Mouse (Mus musculus) kidney, postnatal 0 days (tissue): ENCODE measurements around the gene Enc1. TPM values are rescaled to one million over a fixed set of nuclear protein-coding genes. Genes with fewer than 3 reads are reported as not detected.

ENCODE experiments used
- ATAC-seq: fragments of 200-750 bp; cut with Nextera tagmentation; replicated peaks from 2 replicates; pipeline ENCODE4 v1.8.0; 2017; ENCODE audit warnings: low read depth, moderate number of reproducible peaks, moderate TSS enrichment, moderate library complexity; ENCODE audit not compliant: low FRiP score
- DNase-seq: peaks from one replicate; pipeline ENCODE4 v3.0.0-alpha.2; 2016; ENCODE audit warnings: low spot score
- H3K27ac ChIP-seq: fragments of 300-500 bp; sonication (generic); 2 replicates; pipeline ENCODE4 v1.5.1; 2014; ENCODE audit warnings: mild to moderate bottlenecking
- H3K27me3 ChIP-seq: fragments of 300-500 bp; sonication (generic); 2 replicates; pipeline ENCODE4 v1.6.1; 2014; ENCODE audit warnings: low read length, mixed read lengths; ENCODE audit not compliant: insufficient read depth
- H3K36me3 ChIP-seq: fragments of 300-500 bp; sonication (generic); 2 replicates; pipeline ENCODE4 v1.6.1; 2014; ENCODE audit warnings: low read length, mixed read lengths; ENCODE audit not compliant: insufficient read depth
- H3K4me1 ChIP-seq: fragments of 300-500 bp; sonication (generic); replicated peaks from 2 replicates; pipeline ENCODE4 v1.6.1; 2014; ENCODE audit warnings: antibody characterized with exemption, low read length, mixed read lengths; ENCODE audit not compliant: insufficient read depth
- H3K4me2 ChIP-seq: fragments of 300-500 bp; sonication (generic); 2 replicates; pipeline ENCODE4 v1.6.1; 2014; ENCODE audit warnings: mild to moderate bottlenecking, low read length, moderate library complexity, mixed read lengths
- H3K4me3 ChIP-seq: fragments of 300-500 bp; sonication (generic); replicated peaks from 2 replicates; pipeline ENCODE4 v1.5.1; 2014; ENCODE audit warnings: low read depth, low read length
- H3K9ac ChIP-seq: fragments of 300-500 bp; sonication (generic); 2 replicates; pipeline ENCODE4 v1.6.1; 2014; ENCODE audit warnings: low read depth, low read length
- H3K9me3 ChIP-seq: fragments of 300-500 bp; sonication (generic); replicated peaks from 2 replicates; pipeline ENCODE4 v1.6.1; 2016; ENCODE audit warnings: low read length, inconsistent platforms, mixed read lengths
- CTCF ChIP-seq: IDR thresholded peaks from 2 replicates; pipeline ENCODE4 v1.5.1; 2016; ENCODE audit warnings: antibody characterized with exemption, low read depth, mild to moderate bottlenecking, moderate library complexity
- WGBS: fragments of 180-500 bp; shearing (Covaris S2); extraction: QIAGEN DNeasy Blood & Tissue Kit; methylation state at CpG from one replicate; pipeline ENCODE4 v1.1.7; 2014; 5-methylcytosine and 5-hydroxymethylcytosine counted together
- polyA plus RNA-seq: library from polyadenylated mRNA; unstranded; fragments of >200 nt; fragmentation: Nextera tagmentation; extraction: Ambion mirVana; gene quantifications from 2 replicates; pipeline ENCODE4 v1.2.1, GENCODE M21; 2015

The Enc1 gene
- polyA plus RNA-seq, 1 experiment from 2014 or later, result 8.1 TPM

GRCm38 (mm10) chr13:97234785-97235417 is 6.0 kb upstream of the Enc1 start:
- Histone ChIP-seq H3K4me3 (no peak overlapping the region), H3K27me3 (no peaks in the 10 kb centered on the region), H3K27ac (no peak overlapping the region), H3K4me1 (peaks cover 6% of the 10 kb centered on the region), H3K9me3 (no peaks in the 10 kb centered on the region), H3K4me2 (peak overlapping the region; percentile 49), H3K9ac (no peak overlapping the region), H3K36me3 (no peaks in the 10 kb centered on the region)
- no peak for ATAC-seq
- WGBS, result 15% methylated on average over 17 of the region's 17 CpGs
- peak; percentile 88 for TF ChIP-seq CTCF
- peak; percentile 96 for DNase-seq

- Histone ChIP-seq H3K9ac (no peak overlapping the region), H3K36me3 (no peaks in the 10 kb centered on the region), H3K9me3 (no peaks in the 10 kb centered on the region), H3K27me3 (no peaks in the 10 kb centered on the region), H3K4me3 (no peak overlapping the region), H3K27ac (no peak overlapping the region), H3K4me2 (no peak overlapping the region), H3K4me1 (peaks cover 6% of the 10 kb centered on the region)
- no peak for DNase-seq
- WGBS, result 69% methylated on average over 6 of the region's 6 CpGs
- no peak for ATAC-seq
- TF ChIP-seq CTCF, result no peak
Measured at GRCm38 (mm10) chr13:97235911-97236310, 5.0 kb upstream of the Enc1 start.

GRCm38 (mm10) chr13:97237700-97238099 is 3.2 kb upstream of the Enc1 start:
- H3K9me3 ChIP-seq, result no peaks in the 10 kb centered on the region
- no peak for ATAC-seq
- H3K27me3 ChIP-seq, result no peaks in the 10 kb centered on the region
- no peak overlapping the region for H3K4me3 ChIP-seq
- H3K27ac ChIP-seq, result peak overlapping the region; percentile 61; the same call in 1 of the 2 replicates
- WGBS, result 70% methylated on average over 3 of the region's 3 CpGs
- no peaks in the 10 kb centered on the region for H3K36me3 ChIP-seq
- no peak overlapping the region for H3K4me2 ChIP-seq
- TF ChIP-seq CTCF, result no peak
- H3K9ac ChIP-seq, result no peak overlapping the region
- peaks cover 14% of the 10 kb centered on the region for H3K4me1 ChIP-seq
- no peak for DNase-seq

GRCm38 (mm10) chr13:97238181-97238981 is 2.5 kb upstream of the Enc1 start:
- ATAC-seq (no peak), DNase-seq (peak; percentile 64)
- WGBS, result 44% methylated on average over 16 of the region's 16 CpGs
- Histone ChIP-seq H3K4me2 (peak overlapping the region; percentile 44; the same call in 1 of the 2 replicates), H3K4me1 (peaks cover 19% of the 10 kb centered on the region), H3K27me3 (no peaks in the 10 kb centered on the region), H3K9ac (no peak overlapping the region), H3K27ac (peak overlapping the region; percentile 61; the same call in 1 of the 2 replicates), H3K4me3 (no peak overlapping the region), H3K9me3 (no peaks in the 10 kb centered on the region), H3K36me3 (no peaks in the 10 kb centered on the region)
- no peak for TF ChIP-seq CTCF

- no peak for ATAC-seq
- H3K4me3 ChIP-seq, result no peak overlapping the region
- H3K27ac ChIP-seq, result peak overlapping the region; percentile 54
- peak overlapping the region; percentile 75 for H3K4me2 ChIP-seq
- DNase-seq, result peak; percentile 96
- peak; percentile 78 for TF ChIP-seq CTCF
- 9% methylated on average over 23 of the region's 23 CpGs for WGBS
- H3K27me3 ChIP-seq, result no peaks in the 10 kb centered on the region
- H3K9ac ChIP-seq, result no peak overlapping the region
- H3K36me3 ChIP-seq, result no peaks in the 10 kb centered on the region
- H3K4me1 ChIP-seq, result peaks cover 19% of the 10 kb centered on the region
- H3K9me3 ChIP-seq, result no peaks in the 10 kb centered on the region
Measured at GRCm38 (mm10) chr13:97239343-97240180, 1.3 kb upstream of the Enc1 start.
